Mouse (Mus musculus): ENCODE results near the gene Aplnr. TPM values are rescaled to one million over a fixed set of nuclear protein-coding genes. Genes with fewer than 3 reads are reported as not detected.

Gene Aplnr
- total and polyA plus RNA-seq, 2 experiments from 2014 or later: 21.0 to 22.2 TPM

DNA sequence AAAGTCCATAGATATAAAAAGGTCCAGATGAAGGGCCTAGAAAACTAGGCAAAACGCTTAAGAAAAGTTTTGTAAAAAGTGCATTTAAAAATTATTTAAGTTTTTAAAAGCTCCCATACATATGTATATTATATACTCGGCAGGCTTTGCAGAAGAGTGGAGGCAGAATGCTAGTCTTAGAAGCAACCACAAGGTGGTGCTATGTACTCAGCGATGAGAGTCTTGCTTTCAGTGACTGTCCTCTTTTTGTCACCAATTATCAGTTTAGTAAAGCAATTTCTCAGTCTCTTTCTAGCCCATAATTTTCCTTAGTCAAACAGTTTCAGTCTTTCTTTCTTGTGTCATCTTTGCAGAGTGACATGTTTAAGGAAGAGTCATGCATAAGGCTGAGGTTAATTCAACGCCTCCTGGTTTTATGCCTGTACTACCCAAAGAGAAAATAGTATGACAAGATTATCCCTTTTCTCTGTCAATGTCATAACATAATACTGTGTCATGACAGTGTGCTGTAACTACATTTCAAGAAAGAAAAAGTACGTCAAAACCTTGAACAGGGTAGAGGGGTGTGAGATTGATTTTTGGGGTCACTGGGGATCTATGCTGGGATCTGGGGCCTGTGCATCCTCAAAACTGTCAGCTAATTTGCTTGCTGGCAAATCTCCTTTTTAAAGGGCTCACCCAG is 12.7 kb upstream of the Aplnr start:
- 29% methylated on average over 5 of the region's 5 CpGs for WGBS
- ATAC-seq (peak; percentile 70), DNase-seq (ENCODE audit: low spot score) (peak; percentile 88)
- no peak overlapping the region for H3K4me2 ChIP-seq (ENCODE audit: low read depth, low read length)
- H3K27me3 ChIP-seq (ENCODE audit: insufficient read depth, low read length): no peaks in the 10 kb centered on the region
- no peak overlapping the region for H3K4me3 ChIP-seq (ENCODE audit: low read length)
- no peaks in the 10 kb centered on the region for H3K9me3 ChIP-seq (ENCODE audit: low read length)
- TF ChIP-seq CTCF (IDR thresholded peaks at IDR 0.05; ENCODE audit: low read depth): peak; percentile 89
- no peaks in the 10 kb centered on the region for H3K4me1 ChIP-seq (ENCODE audit: insufficient read depth, low read length)
- H3K36me3 ChIP-seq (ENCODE audit: insufficient read depth, low read length): no peaks in the 10 kb centered on the region
- no peak overlapping the region for H3K27ac ChIP-seq
- H3K9ac ChIP-seq (replicated peaks; ENCODE audit: low read length): no peak overlapping the region

DNA sequence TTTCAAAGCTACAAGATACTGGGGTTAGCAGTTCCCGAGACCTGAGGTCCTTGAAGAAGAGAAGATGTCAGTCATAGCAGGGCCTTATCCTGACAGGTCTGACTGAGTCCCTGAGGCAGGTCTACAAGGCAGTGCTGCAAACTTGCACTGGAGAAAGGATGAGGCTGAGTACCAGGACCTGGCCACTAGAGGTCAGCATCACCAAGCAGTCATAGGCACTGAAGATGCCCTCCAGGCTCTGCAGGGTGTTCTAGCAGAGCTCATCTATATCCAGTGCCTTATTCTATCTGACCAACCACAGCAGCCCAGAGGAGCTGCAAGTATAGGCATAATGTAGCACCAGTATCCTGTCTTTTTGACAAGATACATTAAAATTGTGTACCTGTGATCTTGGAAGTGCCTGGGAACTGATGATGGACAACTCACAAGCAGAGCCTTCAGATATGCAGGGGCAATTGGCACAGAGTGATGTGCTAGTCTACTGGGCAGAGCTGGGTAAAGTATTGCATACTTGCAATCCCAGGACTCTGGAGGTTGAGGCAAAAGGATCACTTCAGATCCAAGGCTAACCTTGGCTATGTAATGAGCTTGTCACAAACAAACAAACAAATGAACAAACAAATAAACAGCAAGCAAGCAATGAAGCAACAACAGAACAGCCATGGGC is 12.0 kb upstream of the Aplnr start:
- no peaks in the 10 kb centered on the region for H3K4me1 ChIP-seq (ENCODE audit: insufficient read depth, low read length)
- H3K4me3 ChIP-seq (ENCODE audit: low read length): no peak overlapping the region
- TF ChIP-seq CTCF (IDR thresholded peaks at IDR 0.05; ENCODE audit: low read depth): peak; percentile 96
- DNase-seq (ENCODE audit: low spot score): peak; percentile 91
- no peak overlapping the region for H3K27ac ChIP-seq
- no peak overlapping the region for H3K4me2 ChIP-seq (ENCODE audit: low read depth, low read length)
- H3K27me3 ChIP-seq (ENCODE audit: insufficient read depth, low read length): no peaks in the 10 kb centered on the region
- H3K36me3 ChIP-seq (ENCODE audit: insufficient read depth, low read length): no peaks in the 10 kb centered on the region
- 46% methylated on average over 1 of the region's 1 CpGs for WGBS
- ATAC-seq: peak; percentile 95
- H3K9ac ChIP-seq (replicated peaks; ENCODE audit: low read length): no peak overlapping the region
- no peaks in the 10 kb centered on the region for H3K9me3 ChIP-seq (ENCODE audit: low read length)

DNA sequence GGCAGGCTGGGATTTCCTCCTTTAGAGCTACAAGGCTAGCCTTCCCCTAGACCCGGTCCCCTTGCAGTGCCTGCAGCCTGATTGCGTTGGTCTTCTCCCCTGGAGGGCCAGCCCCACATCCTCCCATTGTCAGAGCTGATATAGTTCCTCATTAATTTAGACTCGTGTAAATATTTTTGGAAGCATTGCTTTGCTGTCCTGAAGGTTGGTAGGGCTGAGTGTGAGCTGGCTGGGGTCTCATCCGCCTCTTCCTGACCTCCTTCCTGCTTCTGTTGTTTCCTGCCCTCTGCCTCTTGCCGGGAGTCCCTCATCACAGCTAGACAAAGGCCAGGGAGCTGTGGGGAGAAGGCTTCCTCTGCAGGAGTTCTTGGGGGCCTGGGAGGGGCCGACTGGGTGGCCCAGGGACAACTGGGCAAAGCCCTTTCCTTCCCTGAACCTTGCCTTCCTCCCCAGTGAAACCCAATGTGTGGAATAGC is 6.5 kb upstream of the Aplnr start:
- WGBS: 46% methylated on average over 6 of the region's 6 CpGs
- Histone ChIP-seq H3K27ac (no peak overlapping the region), H3K4me2 (ENCODE audit: low read depth, low read length) (no peak overlapping the region), H3K4me1 (ENCODE audit: insufficient read depth, low read length) (no peaks in the 10 kb centered on the region), H3K9ac (replicated peaks; ENCODE audit: low read length) (no peak overlapping the region), H3K9me3 (ENCODE audit: low read length) (no peaks in the 10 kb centered on the region), H3K4me3 (ENCODE audit: low read length) (no peak overlapping the region), H3K27me3 (ENCODE audit: insufficient read depth, low read length) (no peaks in the 10 kb centered on the region), H3K36me3 (ENCODE audit: insufficient read depth, low read length) (no peaks in the 10 kb centered on the region)
- DNase-seq (ENCODE audit: low spot score) (no peak), ATAC-seq (0 out of 2 replicates have a peak, but pooled peaks have one; percentile 22)
- TF ChIP-seq CTCF (IDR thresholded peaks at IDR 0.05; ENCODE audit: low read depth): no peak

DNA sequence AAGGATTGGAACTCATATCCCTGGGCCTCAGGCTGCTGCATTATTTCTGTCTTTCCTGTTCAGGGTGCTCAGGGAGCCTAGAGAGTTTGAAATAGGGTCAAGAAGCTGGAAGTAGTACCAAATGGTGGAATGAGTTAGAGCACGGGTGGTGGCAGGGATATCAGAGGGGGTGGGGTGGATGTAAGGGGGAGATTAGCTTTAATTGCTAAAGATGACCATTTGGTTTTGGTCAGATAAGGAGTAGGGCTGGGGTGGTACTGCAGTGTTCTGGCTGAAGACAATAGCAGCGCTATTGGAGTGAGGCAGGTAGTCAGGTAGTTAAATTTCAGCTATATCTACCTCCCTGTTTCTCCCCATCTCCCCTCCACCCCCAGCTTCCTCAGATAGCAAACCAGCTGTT is 4.8 kb upstream of the Aplnr start:
- 44% methylated on average over 2 of the region's 2 CpGs for WGBS
- DNase-seq (ENCODE audit: low spot score) (no peak), ATAC-seq (no peak)
- Histone ChIP-seq H3K36me3 (ENCODE audit: insufficient read depth, low read length) (no peaks in the 10 kb centered on the region), H3K4me1 (ENCODE audit: insufficient read depth, low read length) (no peaks in the 10 kb centered on the region), H3K27ac (no peak overlapping the region), H3K9me3 (ENCODE audit: low read length) (no peaks in the 10 kb centered on the region), H3K27me3 (ENCODE audit: insufficient read depth, low read length) (no peaks in the 10 kb centered on the region), H3K9ac (replicated peaks; ENCODE audit: low read length) (no peak overlapping the region), H3K4me2 (ENCODE audit: low read depth, low read length) (no peak overlapping the region), H3K4me3 (ENCODE audit: low read length) (no peak overlapping the region)
- TF ChIP-seq CTCF (IDR thresholded peaks at IDR 0.05; ENCODE audit: low read depth): no peak

DNA sequence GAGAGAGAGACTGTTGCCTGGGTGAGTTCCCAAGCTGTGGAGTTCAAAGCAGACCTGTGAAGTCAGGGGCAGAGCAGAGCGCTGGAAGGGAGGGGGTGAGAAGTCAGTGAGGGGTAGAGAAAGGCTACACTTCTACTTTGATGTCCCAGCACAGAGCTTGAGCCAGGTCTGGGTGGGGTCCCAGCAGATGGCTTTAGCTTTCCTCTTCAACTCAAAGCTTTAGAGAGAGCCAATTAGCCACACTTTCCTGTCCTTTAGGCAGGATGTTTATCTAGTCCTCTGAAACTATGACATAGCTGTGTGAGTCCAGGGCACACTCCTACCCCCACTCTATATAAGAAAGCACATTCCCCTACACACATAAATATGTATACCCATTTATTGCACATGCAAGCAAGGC is 4.3 kb upstream of the Aplnr start:
- H3K27ac ChIP-seq: no peak overlapping the region
- H3K9ac ChIP-seq (replicated peaks; ENCODE audit: low read length): no peak overlapping the region
- 15% methylated on average over 1 of the region's 1 CpGs for WGBS
- no peak overlapping the region for H3K4me2 ChIP-seq (ENCODE audit: low read depth, low read length)
- H3K9me3 ChIP-seq (ENCODE audit: low read length): no peaks in the 10 kb centered on the region
- H3K4me1 ChIP-seq (ENCODE audit: insufficient read depth, low read length): no peaks in the 10 kb centered on the region
- DNase-seq (ENCODE audit: low spot score): no peak
- no peak for TF ChIP-seq CTCF (IDR thresholded peaks at IDR 0.05; ENCODE audit: low read depth)
- no peaks in the 10 kb centered on the region for H3K27me3 ChIP-seq (ENCODE audit: insufficient read depth, low read length)
- no peak for ATAC-seq
- H3K4me3 ChIP-seq (ENCODE audit: low read length): no peak overlapping the region
- no peaks in the 10 kb centered on the region for H3K36me3 ChIP-seq (ENCODE audit: insufficient read depth, low read length)

DNA sequence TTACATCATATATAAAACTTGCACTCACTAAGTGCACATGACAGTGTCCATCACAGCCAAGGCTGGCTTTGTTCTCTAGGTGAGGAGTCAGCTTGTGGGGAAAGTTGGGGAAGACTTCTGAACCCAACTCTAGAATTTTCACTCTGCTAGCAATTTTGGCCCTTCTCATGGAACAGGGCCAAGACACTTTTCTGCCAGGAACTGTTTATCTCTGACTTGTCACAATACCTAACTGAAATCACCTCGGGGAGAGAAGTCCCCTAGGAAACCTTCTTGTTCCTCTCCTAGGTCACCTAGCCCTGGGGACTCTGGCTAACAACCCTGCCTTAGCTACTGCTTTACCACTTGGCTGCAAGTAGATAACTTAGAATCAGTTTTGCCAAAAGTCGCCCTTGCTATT is 3.8 kb upstream of the Aplnr start:
- DNase-seq (ENCODE audit: low spot score) (no peak), ATAC-seq (no peak)
- WGBS: 65% methylated on average over 2 of the region's 2 CpGs
- Histone ChIP-seq H3K9ac (replicated peaks; ENCODE audit: low read length) (no peak overlapping the region), H3K27me3 (ENCODE audit: insufficient read depth, low read length) (no peaks in the 10 kb centered on the region), H3K4me1 (ENCODE audit: insufficient read depth, low read length) (no peaks in the 10 kb centered on the region), H3K4me2 (ENCODE audit: low read depth, low read length) (no peak overlapping the region), H3K9me3 (ENCODE audit: low read length) (no peaks in the 10 kb centered on the region), H3K4me3 (ENCODE audit: low read length) (no peak overlapping the region), H3K36me3 (ENCODE audit: insufficient read depth, low read length) (no peaks in the 10 kb centered on the region), H3K27ac (no peak overlapping the region)
- no peak for TF ChIP-seq CTCF (IDR thresholded peaks at IDR 0.05; ENCODE audit: low read depth)

DNA sequence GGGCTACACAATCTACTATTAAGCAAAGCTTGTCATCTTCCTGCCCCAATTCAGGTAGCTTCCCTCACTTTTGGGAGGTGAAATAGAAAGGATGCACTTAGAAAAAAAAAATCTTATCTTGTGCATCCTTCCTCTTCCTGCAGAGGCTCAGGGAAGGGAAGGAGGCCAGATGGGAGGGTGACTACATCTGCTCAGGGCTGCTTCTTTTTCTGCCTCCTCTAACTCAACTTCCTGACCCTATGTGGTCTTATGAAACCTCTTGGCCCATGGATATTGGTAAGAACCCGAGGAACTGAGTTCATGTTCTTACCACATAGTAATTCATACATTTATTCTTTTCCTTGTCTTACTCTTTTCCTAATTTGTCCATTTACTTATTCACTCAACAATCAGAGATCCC is 926 bp upstream of the Aplnr start:
- Histone ChIP-seq H3K36me3 (ENCODE audit: insufficient read depth, low read length) (no peaks in the 10 kb centered on the region), H3K9ac (replicated peaks; ENCODE audit: low read length) (no peak overlapping the region), H3K27me3 (ENCODE audit: insufficient read depth, low read length) (no peaks in the 10 kb centered on the region), H3K4me3 (ENCODE audit: low read length) (no peak overlapping the region), H3K27ac (no peak overlapping the region), H3K4me1 (ENCODE audit: insufficient read depth, low read length) (no peaks in the 10 kb centered on the region), H3K9me3 (ENCODE audit: low read length) (no peaks in the 10 kb centered on the region), H3K4me2 (ENCODE audit: low read depth, low read length) (no peak overlapping the region)
- no peak for ATAC-seq
- no peak for DNase-seq (ENCODE audit: low spot score)
- WGBS: 73% methylated on average over 1 of the region's 1 CpGs
- no peak for TF ChIP-seq CTCF (IDR thresholded peaks at IDR 0.05; ENCODE audit: low read depth)
